Mouse (Mus musculus) spleen, adult 18-20 months (tissue): Measurements from ENCODE around the gene Gm44596.
A peak's percentile ranks its signal among the peaks of the same experiment; 100 is the strongest.

Source experiments
- DNase-seq, 2 experiments: peaks; one replicate each; pipeline ENCODE4 v3.0.0; 2022; ENCODE audit warnings: mixed read lengths in 2 of 2

The Gm44596 gene

GRCm38 (mm10) chr6:128432356-128432915, 57.1 kb downstream of the Gm44596 start:
- no peak for DNase-seq

GRCm38 (mm10) chr6:128433566-128433965, 58.3 kb downstream of the Gm44596 start:
- DNase-seq = no peak

DNA sequence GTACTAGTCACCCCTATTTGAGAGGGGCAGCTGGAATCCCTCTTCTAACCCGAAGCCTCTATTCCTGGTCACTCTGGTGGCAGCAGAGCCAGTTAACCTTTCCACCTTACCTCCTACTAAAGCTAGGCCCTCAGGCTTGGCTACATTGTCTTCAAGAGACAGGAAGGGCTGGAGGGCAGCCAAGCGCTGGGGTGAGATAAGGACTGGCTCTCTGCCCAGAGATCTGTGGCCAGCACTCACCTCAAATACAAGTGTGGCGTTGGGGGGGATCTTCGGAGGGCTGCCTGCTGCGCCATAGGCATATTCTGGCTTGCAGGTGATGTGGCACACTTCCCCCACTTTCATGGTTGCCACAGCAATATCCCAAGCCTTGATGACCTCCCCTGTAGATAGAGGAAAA, 60.2 kb downstream of the Gm44596 start:
- no peak for DNase-seq

DNA sequence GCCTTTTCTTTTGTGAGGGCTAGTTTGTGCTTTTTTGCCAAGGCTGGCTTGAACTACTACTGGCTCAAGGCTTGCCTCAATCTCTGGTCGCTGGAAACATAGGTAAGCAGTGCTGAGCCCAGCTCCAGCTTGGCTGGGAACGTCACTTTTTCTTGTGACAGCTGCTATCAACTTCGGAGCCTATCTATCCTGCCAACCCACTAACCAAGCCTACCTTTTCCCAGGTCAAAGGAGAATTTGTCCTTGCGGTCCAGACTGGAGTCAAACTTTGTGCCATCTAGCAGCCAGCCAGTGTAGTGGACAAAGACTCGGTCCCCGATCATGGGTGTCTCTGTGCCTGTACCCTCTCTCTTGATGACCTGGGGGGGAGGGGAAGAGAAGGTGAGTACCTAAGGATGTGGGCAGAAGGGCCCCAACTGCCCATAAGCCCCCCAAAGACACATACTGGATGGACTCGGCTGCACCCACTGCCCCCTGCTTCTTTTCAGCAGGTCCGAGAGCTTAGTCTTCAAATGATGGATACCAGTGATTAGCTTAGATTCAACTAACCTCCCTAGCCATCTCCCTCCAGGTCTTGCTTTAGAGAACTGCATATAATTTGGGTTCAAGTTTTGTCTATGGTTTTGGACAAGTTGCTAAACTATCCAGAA, 61.2 kb downstream of the Gm44596 start:
- DNase-seq = no peak

DNA sequence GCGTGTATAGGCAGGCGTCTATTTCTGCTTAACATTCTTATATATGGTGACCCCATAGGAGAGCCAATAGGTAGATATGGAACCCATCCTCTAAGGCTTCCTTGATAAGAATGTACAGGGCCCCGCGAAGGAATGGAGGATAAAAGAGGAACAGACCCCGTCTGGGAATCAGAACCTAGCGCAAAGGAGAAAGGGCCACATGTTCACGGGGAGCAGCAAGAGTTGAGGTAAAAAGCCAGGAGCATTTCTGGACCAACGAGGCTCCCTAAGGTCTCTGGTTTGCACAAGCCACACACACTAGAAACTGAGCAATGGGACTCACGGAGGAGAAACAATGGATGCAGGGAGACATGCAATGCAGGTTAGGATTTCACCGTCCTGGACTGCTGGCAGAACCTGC, 62.0 kb downstream of the Gm44596 start:
- DNase-seq = no peak

DNA sequence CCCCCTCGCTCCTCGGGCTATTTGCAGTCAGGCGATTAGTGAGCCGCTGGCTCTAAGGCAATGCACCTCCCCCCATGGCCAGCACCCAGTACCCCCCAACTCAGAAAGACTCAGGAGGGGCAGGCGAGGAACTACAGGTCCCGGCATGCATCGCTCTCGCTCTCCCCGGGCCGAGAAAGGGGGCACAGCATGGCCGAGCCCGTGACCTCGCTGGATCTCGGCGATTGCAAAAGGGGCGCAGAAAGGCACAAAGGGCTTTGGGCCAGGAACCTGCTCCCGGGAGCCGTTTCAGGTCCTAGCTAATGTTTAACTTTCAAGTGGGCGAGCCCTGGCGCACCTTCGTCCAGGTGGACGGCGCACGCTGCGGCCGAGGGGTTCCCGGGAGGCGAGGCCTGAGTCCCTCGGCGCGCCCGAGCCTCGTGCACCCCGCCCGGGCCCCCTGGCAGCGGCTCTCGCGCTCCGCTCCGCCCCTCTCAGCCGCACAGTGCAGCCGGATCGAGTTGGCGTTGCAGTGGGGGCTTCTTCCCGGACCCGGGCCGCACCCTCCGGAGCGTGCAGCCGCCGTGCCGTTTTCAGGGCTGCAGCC, 62.5 kb downstream of the Gm44596 start:
- DNase-seq = peak; percentile 50 to 67

- peak; percentile 91 to 95 for DNase-seq
These were observed 63.1 kb downstream of the Gm44596 start, which contains the start of gene Fkbp4 for GRCm38 (mm10) chr6:128438317-128438870. Fkbp4 (minus strand) TSS chr6:128438677.

GRCm38 (mm10) chr6:128438871-128439341, 63.6 kb downstream of the Gm44596 start:
- peak in 1 of 2 experiments; percentile 23 for DNase-seq

DNA sequence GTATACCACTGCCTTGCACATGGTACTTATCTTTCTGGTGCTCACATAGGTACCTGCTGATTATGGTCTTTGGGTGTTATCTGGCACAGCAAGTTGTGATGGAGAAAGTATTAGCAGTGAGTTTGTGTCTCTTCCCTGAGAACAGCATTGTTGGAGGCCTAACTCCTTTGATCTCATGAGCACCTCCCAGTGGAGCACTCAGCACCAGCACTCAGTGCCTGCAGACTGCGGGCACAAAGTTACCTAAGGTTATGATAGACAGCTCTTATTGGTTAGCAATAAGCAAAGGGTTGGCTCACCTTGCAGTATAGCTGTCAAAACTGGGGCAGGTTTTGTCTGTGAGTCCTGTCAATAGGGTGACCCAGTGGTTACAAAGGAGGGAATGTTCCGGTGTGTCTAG, 64.9 kb downstream of the Gm44596 start:
- DNase-seq = no peak

GRCm38 (mm10) chr6:128445761-128446535, 70.6 kb downstream of the Gm44596 start:
- no peak for DNase-seq

DNA sequence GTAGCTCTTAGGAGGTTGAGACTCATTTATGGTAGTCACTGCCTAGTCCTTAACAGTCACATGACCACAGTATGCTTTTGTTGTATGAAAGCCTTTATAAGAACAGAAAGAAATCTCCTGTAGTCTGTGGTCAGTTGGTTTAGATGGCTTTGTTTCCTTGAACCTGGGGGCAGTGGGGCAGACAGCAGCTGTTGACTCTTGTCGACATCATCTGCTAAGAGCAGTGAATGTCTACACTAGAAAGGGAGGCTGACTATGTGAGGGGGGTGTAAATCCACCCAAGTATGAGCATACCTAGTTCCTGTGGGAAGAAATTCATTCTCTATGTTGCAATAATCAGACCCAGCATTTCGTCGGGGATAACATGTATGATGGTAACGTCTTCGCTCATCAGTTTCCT, 71.8 kb downstream of the Gm44596 start:
- DNase-seq = no peak

- no peak for DNase-seq
These were observed 80.7 kb downstream of the Gm44596 start for GRCm38 (mm10) chr6:128455835-128456605.
